Mouse (Mus musculus) spleen, adult 2 months (tissue): ENCODE measurements around the gene Mup8.
"Not testable (repeated sequence)": the region's sequence is repeated elsewhere in the genome, so short reads cannot be mapped to it uniquely, and the experiment has no call there.

Experiments
- CTCF ChIP-seq: fragments of 200-500 bp; IDR thresholded peaks from 2 replicates; pipeline ENCODE4 v1.5.1; 2011; ENCODE audit warnings: mild to moderate bottlenecking, inconsistent platforms; ENCODE audit not compliant: insufficient read depth, insufficient read length, insufficient replicate concordance; ENCODE audit errors: extremely low read depth
- POLR2A ChIP-seq: fragments of 200-500 bp; IDR thresholded peaks from 2 replicates; pipeline ENCODE4 v1.6.1; 2011; ENCODE audit warnings: low read depth, low read length, inconsistent platforms

- not testable (repeated sequence) for TF ChIP-seq CTCF, POLR2A
Measured at GRCm38 (mm10) chr4:60262706-60263105, 40.3 kb upstream of the Mup8 start.
